Mouse (Mus musculus) 3T3-L1 (cell line): ENCODE results near the gene Rbm14.
"Not testable (repeated sequence)": the region's sequence is repeated elsewhere in the genome, so short reads cannot be mapped to it uniquely, and the experiment has no call there.

Experiments
- DNase-seq: peaks from one replicate; pipeline ENCODE4 v3.0.0-alpha.2; 2015; ENCODE audit warnings: low read depth, low spot score

Rbm14 gene

DNA sequence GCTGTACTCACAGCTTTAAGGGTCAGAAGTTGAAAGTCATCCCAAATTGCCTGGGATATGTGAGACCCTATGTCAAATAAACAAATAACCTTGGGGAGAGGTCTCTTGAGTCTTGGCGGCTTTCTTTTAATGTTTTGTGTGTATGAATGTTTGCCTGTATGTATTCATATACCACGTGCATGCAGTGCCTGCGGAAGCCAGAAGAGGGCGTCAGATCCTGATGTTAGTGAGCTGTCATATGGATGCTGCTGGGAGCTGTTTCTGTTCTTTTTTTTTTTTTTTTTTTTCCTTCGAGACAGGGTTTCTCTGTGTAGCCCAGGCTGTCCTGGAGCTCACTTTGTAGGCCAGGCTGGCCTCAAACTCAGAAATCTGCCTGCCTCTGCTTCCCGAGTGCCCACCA, 1.6 kb upstream of the Rbm14 start:
- peak; percentile 48 for DNase-seq

DNA sequence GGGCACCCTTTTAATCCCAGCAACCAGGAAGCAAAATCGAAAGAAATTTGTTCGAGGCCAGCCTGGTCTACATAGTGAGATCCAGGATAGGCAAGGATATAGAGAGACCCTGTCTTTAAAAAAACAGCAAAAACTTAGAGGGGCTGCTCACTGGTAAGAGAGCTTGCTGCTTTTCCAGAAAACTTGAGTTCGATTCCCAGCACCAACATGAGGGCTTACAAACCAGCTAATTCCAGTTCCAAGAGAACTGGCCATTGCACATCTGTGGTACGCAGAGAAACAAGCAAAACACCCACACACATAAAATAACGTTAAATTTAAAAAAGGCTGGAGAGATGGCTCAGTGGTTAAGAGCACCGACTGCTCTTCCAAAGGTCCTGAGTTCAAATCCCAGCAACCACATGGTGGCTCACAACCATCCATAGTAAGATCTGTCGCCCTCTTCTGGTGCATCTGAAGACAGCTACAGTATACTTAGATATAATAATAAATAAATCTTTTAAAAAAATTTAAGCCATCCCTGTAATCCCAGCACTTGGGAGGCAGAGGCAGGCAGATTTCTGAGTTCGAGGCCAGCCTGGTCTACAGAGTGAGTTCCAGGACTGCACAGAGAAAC, 1.0 kb upstream of the Rbm14 start:
- DNase-seq: peak; percentile 73

DNA sequence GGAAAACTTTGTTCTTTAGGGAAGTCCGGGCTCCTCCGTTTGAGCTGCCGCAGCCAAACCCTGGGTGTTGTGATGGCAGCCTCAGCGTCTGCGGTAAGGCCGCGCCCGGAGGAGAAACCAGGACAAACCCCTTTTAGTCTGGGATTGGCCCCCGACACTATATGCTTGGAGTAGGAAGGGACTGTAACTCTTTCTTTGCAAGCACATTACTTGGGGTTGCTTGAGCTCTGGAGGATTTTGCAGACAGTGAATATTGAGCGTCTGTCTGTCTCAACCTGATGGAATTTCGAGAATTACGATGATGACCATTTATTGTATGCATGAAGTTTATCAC, 442 bp upstream of the Rbm14 start:
- DNase-seq: no peak

DNA sequence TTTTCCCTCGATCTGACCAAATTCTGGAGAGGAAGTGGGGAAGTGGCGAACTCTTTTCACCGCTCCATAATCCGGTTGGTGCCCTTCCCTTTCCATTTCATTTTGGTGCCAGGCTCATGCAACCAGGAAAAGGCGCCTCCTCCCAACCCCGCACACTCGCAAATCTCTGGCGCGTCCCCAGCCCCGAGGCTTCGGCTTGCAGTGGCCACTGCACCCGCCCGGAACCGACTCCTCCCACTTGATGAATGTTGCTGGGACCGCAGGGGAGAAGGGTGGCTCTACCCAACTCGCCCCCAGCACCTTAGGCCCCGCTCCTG, 730 bp downstream of the Rbm14 start:
- DNase-seq: no peak

DNA sequence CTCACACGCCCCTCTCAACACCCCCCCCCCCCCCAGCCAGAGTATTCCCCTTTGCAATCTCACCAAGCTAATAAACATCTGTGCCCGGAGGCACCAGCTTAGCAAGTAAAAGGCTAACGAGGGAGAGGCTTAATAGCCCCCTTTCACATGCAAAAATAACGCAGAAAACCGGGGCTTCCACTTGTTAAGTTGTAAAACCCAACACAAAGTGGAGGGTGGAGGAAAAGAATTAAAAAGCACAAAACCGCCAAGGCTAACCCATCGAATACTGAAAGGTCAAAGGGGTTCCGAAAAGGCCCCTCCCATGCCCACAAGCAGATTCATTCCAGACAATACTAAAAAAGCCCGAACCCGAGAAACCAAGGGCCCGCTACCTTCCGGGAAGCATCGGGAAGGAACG, 1.1 kb downstream of the Rbm14 start:
- DNase-seq: no peak

DNA sequence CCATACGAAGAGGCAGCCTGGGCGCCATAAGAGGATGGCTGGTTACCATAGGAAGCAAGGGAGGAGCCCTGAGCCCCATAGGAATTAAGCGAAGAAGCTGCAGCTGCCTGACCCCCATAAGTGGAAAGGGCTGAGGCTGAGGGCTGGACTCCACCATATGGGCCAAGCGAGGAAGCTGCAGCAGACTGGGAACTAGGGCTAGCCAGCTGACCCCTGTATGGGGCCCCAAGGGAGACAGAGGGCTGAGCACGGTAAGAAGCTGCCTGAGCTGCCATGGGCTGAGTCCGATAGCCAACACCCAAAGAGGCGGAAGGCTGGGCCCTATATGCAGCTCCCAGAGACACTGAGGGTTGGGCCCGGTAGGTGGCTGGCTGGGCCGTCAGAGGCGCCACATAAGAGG, 8.2 kb downstream of the Rbm14 start:
- DNase-seq: no peak

DNA sequence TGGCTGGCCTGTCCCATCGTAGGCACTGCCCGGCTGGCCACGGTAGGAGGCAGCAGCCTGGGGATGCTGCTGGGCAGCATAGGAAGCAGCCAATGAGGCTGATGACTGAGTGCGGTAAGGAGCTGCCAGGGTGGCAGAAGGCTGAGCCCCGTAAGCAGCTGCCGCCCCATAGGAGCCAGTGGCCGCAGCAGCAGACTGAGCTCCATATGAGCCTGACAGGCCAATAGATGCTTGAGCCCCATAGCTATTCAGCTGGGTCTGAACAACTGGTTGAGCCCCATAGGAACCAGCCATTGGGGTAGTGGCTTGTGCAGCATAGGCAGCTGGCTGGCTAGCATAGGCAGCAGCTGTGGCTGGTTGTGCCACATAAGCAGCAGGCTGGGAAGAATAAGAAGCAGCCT, 8.7 kb downstream of the Rbm14 start:
- no peak for DNase-seq

DNA sequence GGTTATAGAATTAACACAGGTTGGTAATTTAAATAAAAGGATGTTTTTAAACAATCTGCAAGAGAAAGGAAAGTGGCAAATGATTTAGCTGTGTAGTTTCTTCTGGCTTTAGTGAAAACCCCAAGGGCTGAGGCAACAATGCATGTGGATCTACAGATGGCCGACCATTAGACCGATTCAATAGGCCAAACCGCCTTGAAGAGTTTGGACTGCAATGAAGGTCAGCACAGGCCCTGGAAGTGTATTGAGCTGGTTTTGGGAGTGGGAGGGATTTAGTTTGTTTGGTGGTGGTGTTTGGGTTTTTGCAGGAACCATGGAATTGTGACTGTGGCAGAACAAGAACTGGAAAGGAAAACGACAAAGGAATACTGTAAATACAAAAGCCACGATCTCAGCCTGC, 12.4 kb downstream of the Rbm14 start:
- no peak for DNase-seq

DNA sequence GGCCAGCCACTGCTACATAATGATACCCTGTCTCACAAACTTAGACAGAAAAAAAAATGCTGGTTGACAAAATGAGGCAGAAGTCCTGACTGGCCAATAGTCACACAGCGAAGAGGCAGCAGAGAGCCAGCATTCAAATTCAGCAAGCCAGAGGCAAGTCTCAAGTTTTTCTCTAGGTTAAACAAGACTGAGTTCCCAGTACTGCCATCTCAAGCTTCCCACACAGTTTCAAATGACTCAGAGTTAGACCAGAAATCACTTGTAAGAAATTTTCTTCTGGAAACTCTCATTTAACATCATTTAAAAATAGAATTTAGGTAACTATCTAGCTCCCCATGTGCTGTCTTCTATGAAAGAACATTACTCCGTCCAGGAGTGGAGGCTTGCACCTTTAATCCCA, 13.6 kb downstream of the Rbm14 start:
- DNase-seq: no peak

DNA sequence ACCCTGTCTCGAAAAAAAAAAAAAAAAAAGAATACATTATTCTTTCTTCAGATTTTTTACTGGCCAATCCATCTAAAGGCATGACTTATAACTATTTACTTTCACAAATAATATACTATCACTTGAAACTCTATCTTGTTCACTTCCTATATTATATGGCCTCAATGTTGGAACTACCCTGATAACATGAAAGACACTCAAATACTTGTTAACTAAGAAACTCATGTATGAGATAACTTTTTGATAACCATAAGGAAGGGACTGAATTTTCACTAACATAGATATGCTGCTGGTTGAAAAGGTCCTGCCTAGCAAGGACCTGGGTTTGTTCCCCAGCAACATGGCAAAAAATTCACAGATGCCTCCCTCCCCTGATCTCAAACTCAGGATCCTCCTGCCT, 15.5 kb downstream of the Rbm14 start:
- DNase-seq: no peak

DNA sequence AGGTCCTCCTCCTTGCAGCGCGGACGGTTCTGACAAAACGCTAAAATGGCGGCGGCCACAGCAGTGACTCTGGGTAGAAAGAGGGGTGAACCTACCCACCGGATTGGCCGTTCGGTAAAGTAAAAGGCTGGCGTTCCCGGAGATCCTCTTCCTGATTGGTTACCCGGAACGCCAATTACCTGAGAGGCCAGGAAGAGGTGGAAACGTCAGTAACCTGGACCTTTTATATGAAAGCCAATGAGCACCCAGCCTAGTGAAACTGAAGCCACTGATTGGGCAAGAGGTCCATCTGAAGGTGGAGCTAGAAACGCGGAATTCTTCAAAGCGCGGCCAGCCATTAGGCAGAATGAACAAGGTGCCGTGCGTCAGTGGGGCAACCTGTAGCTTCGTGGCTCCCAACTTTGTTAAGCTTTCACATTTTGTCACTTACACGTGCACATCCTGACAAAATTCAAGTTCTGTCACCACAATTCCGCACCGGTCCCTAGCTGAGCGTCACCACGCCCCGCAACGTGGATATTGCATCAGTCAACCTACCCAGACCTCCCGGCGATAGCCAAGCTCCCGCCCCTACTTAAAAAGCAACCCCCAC, 17.5 kb downstream of the Rbm14 start, which contains the start of gene Rbm4:
Gene Rbm4, minus strand, starts transcription at position 71 of the 592 bp plus-strand sequence.
- peak; percentile 100 for DNase-seq

DNA sequence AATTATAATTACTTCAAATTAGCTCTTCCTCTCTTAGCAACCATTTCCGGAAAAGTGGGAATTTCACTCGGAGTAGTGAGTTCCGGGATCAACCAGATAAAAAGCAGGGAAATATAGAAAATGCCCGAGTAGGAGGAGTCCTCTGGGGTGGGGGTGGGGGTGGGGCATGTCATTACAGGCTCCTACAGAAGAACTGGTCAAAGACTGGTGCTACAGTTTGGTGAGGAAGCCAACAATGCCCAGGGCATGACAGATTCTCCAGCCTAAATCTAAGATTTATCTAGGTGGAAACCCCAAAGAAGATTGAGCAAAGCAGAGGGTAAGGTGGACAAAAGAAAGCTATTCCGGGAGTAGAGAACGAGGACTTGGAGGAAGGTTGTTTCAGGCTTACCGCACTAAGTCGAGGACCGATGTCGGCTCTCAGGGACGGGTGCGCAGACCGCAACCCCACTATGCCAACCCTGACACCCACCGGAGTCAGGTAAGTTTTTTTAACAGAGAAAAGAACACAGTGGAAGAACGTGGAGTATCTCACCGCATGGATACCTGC, 18.1 kb downstream of the Rbm14 start:
- peak; percentile 77 for DNase-seq

DNA sequence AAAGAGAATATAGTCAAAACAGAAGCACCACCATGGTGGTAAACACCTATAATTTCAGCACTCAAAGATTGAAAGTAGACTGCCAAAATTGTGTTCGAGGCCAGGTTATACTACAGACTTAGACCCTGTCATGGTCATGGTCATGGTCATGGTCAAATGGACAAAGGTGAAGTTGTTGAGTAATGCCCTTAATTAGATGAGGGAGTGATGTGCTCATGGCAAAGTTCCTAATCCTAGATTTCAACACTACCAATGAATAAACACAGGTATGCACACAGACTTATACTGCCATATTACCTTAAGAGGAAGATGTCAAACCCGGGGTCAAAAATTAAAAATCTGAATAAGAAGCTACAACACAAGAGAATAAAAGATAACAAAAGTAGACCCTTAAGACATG, 25.1 kb downstream of the Rbm14 start:
- DNase-seq: no peak

DNA sequence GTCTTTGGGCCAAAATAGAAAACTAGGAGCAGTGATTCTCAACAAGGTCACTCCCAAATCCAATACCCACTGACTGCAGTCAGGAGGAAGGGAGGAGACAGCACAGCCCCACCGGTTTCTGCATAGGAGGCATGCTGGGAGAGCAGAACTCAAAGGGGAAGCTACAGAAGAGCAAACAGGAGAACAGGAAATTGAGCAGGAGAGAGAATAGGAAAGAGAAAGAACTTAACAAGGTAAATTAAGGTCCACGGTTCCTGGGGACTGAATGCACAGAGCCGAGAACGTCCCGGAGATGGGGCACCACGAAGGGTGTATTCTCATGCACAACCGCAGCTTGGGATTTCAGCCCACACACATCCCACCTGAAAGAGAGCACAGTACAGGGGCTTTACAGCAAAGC, 26.2 kb downstream of the Rbm14 start:
- DNase-seq: no peak

DNA sequence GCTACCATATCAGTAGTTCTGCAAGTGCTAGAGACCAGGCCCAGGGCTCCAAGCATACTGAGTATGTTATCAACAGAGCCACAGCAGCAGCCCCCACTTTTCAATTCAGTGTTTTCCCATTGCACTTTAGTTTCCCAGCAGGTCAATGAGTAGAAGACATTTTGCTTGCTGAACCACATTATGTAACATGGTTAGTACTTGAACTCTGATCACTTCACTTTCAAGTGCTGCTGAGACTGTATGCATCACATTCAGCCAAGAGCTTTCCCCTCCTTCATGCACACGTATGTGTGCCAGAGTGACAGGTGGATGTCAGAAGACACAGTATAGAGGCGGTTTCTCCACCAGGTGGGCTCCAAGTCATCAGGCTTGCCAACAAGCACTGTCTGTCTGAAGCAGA, 28.5 kb downstream of the Rbm14 start:
- no peak for DNase-seq

DNA sequence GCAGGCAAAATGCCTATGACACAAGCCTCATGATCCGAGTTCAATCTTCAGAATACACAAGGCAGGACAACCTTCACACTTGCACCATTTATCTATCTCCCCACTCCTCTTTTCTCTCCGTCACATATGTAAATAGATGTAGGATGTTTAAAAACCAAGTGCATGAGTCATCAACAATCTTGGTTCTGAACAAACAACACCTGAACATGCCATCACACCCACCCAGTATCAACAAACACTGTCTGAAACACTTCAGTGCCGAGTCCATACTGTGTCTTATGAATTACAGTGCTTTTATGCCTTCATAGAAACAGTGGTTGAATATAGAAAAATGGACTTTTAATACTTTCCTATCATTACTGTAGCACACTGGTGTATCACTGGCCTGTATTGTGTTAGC, 38.6 kb downstream of the Rbm14 start:
- DNase-seq: no peak

DNA sequence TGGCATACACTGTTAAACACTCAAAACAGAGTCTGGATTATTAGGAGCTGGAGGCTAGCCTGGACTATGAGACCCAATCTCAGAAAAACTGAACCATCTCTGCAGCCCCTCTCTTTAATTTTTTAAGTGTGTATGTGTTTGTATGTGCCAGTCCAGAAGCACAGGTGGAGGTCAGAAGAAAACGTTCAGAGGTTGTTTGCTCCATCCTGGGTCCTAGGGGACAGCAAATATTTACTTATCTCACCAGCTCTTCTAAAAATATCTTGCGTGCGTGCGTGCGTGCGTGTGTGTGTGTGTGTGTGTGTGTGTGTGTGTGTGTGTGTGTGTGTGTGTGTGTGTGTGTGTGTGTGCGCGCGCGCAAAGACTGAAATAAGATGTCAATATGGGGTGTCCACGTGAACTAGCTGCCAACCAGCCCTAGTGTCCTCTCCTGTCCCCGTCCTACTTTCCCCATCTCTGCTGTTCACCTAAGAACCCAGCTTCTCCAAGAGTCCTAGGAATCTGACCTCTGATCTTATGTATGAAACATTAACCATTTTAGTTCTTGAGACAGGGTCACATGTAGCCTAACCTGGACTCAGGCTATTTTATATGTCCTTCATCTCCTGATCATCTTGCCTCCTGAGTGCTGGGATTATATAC, 43.8 kb downstream of the Rbm14 start:
- DNase-seq: no peak

DNA sequence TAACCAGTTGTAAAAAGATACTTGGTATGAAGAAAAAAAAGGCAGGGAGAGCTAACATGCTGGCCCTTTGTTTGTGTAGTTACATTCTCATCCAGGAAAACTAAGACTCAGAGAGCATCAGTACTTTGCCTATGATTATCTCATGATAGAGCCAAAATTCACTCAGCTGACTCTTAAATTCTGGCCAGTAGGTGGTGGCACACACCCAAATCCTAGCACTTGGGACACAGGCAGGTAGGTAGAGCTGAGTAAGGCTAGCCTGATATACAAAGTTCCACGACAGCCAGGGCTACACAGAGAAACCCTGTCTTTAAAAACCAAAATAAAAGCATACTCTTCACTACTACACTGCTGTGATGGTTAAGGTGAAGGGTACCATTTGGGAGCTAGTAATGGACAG, 48.6 kb downstream of the Rbm14 start:
- DNase-seq: peak; percentile 50

DNA sequence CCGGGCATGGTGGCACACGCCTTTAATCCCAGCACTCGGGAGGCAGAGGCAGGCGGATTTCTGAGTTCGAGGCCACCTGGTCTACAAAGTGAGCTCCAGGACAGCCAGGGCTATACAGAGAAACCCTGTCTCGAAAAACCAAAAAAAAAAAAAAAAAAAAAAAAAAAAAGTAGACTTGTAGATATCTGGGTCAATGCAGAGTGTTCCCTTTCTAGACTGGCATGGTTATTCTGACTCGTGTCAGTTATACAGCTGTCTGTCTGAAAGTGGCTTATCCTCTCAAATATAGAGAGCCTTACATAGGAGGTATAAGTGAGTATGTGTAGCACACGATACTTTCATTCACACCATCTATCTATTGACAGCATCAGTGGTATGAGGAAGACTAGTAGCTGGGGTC, 50.9 kb downstream of the Rbm14 start:
- not testable (repeated sequence) for DNase-seq

DNA sequence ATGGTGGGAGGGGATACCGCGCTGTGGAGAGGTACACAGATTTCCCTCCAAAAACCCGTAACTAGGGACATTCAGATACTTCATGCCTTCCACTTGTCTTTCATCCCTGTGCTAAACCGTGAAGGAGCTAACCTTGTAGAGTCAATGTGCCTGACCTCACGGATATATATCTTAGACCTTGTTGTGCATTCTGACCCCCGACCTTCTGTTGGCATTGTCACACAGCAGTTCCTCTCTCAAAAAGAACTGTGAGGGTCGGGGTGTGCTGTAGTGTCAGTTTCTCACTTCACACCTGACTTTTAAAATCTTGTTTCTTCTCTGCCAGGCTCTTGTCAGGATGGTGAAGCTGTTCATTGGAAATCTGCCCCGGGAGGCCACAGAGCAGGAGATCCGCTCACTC, 54.5 kb downstream of the Rbm14 start:
- no peak for DNase-seq

DNA sequence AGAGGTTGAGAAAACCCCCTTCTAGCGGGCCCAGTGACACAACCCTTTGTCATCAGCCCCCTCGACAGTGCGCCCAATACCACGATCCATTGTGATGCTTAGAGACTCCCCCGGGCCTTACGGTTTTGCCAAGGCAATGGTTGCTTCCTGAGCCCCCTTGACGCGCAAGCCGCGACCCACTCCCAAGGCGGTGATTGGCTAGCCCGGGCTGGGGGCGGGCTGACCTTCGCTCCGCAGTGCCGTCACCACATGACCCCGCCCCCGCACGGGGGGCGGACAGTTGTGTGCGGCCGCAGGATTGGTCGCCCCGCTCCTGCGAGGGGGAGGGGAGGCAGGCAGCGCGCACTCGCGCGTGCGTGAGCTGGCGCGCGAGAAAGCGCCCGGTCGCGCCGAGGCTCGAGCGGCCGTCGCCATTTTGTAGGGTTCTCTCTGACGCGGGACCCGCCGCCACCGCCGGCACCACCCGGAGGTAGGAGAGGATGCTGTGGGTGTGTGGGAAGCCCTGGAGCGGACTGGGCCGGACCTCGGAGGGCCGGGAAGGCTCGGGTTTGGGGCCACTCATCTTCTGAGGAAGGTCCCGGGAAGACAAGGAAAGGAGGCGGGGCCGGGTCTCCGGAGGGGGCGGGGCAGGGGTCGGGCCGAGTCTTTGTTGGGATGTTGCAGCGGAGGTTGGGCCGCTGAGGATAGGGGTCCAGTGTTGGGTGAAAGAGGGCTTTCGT, 55.1 kb downstream of the Rbm14 start, which contains the start of gene Rbm4b:
Gene Rbm4b, plus strand, starts transcription at position 305 of the 719 bp plus-strand sequence.
- DNase-seq: peak; percentile 92

DNA sequence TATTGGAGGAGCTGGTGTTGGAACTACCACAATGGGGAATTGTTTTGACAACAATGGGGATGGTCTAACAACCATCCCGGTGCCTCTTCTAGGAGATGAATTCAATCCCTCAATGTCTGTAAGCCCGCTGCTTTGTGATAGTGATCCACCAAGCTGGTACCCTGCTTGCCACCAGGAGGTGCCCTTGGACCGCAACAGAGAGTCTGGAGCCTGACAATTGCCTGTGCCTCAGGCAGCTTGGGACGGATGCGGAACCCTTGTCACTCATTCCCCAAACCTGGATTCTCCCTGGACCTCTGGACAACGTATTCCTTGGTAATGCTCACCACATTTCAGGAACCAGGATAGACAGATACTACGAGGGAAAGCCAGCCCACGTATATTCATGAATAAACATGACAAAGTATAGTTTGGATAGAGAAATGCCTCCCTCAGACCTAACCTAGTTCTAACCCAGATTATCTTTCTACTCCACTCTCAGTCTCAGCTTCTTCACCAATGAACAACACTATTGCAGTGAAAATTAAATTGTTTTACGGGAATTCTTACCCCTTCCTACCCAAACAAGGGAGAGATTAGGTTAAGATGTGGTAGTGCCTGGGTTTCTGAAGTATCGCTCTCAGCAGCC, 55.8 kb downstream of the Rbm14 start:
- DNase-seq: peak; percentile 97
